15 mouse cellular contexts compared by ENCODE assay signal in the genomic region with DNA sequence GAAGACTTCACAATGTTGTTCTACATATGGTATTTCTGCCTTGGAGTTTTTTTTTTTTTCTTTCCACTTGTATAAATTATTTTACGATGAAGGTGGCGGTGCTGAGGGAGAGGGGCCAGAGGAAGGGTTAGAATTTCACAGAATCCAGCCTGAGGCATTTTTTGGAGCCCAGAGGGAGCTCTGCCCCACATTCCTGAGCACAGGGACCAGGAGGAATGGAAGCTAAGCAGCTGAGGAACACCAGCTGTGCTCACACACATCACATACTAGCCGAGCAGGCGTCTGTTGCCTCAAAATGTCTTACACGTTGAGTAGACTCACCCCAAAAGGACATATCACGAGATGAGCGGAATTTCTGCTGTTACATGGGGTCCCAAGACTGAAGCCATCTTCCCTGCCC.
DNase-seq lines count a peak whose midpoint lies in the region; ATAC-seq and TF ChIP-seq lines count a peak whose summit lies in the region.
"Had no signal": no experiment of that assay in that cellular context is flagged by ENCODE, and none has a peak within 500 bp of the region (broad histone marks: within the 10 kb centered on the region; RNA-seq: fewer than 3 reads in every experiment).

No protein-coding gene starts in this region.

- 0 out of 2 replicates have a peak, but pooled peaks cover 3% of the 10 kb centered on the region for H3K27me3 ChIP-seq in hindbrain, embryonic 13.5 days
- H3K27me3 ChIP-seq in hindbrain, embryonic 11.5 days (ENCODE audit: control insufficient read depth, insufficient read depth, low read length) = no peaks in the 10 kb centered on the region
- no peaks in the 10 kb centered on the region for H3K27me3 ChIP-seq in neural tube, embryonic 11.5 days (ENCODE audit: control insufficient read depth, insufficient read depth, low read length)
- H3K27me3 ChIP-seq in limb, embryonic 11.5 days (ENCODE audit: control insufficient read depth, insufficient read depth, low read length) = no peaks in the 10 kb centered on the region
- no peaks in the 10 kb centered on the region for H3K27me3 ChIP-seq in stomach, postnatal 0 days (ENCODE audit: control insufficient read depth, insufficient read depth, low read length)
- H3K27me3 ChIP-seq: midbrain, embryonic 12.5 days; neural tube, embryonic 12.5 days had no signal

- WGBS in hindbrain, embryonic 13.5 days = 50% methylated on average over 7 of the region's 7 CpGs
- WGBS in hindbrain, embryonic 11.5 days = 69% methylated on average over 7 of the region's 7 CpGs
- WGBS in neural tube, embryonic 11.5 days = 52% methylated on average over 7 of the region's 7 CpGs
- 34% methylated on average over 7 of the region's 7 CpGs for WGBS in limb, embryonic 11.5 days
- WGBS in stomach, postnatal 0 days = 46% methylated on average over 7 of the region's 7 CpGs

- no peak for DNase-seq in hindbrain, embryonic 11.5 days (ENCODE audit: low spot score)
- peak; percentile 46 for DNase-seq in neural tube, embryonic 11.5 days (ENCODE audit: low spot score)
- no peak for DNase-seq in neural tube, embryonic 10.5 days (ENCODE audit: extremely low spot score, low spot score)
- peak; percentile 68 for DNase-seq in limb, embryonic 11.5 days (ENCODE audit: low spot score)
- DNase-seq in stomach, postnatal 0 days (ENCODE audit: low spot score) = no peak
- DNase-seq in gastrocnemius, postnatal 36 days = no peak
- no peak for DNase-seq in spleen, adult 18-20 months
- DNase-seq: adrenal gland, adult 2 months; cerebellum, postnatal 10 days; gastrocnemius, adult 2 months; thymus, postnatal 4 days had no signal

- no peak overlapping the region for H3K4me2 ChIP-seq in hindbrain, embryonic 13.5 days
- no peak overlapping the region for H3K4me2 ChIP-seq in hindbrain, embryonic 11.5 days (replicated peaks; ENCODE audit: low read depth, low read length)
- H3K4me2 ChIP-seq in neural tube, embryonic 11.5 days (ENCODE audit: low read depth) = no peak overlapping the region
- no peak overlapping the region for H3K4me2 ChIP-seq in limb, embryonic 11.5 days (ENCODE audit: low read depth, severe bottlenecking)
- no peak overlapping the region for H3K4me2 ChIP-seq in stomach, postnatal 0 days (replicated peaks; ENCODE audit: low read depth)
- H3K4me2 ChIP-seq: heart, embryonic 11.5 days; midbrain, embryonic 12.5 days; neural tube, embryonic 12.5 days had no signal

- H3K27ac ChIP-seq in hindbrain, embryonic 13.5 days = 0 out of 2 replicates have a peak overlapping the region, but pooled peaks have one; percentile 13
- no peak overlapping the region for H3K27ac ChIP-seq in hindbrain, embryonic 11.5 days (ENCODE audit: low read depth, low read length)
- H3K27ac ChIP-seq in neural tube, embryonic 11.5 days (ENCODE audit: low read depth, low read length) = peak overlapping the region; percentile 11; the same call in 1 of the 2 replicates
- H3K27ac ChIP-seq in limb, embryonic 11.5 days (replicated peaks; ENCODE audit: low read depth, low read length) = peak overlapping the region; percentile 65; the same call in 1 of the 2 replicates
- no peak overlapping the region for H3K27ac ChIP-seq in stomach, postnatal 0 days (replicated peaks)
- H3K27ac ChIP-seq: gastrocnemius, adult 2 months; midbrain, embryonic 12.5 days; neural tube, embryonic 12.5 days had no signal

- H3K36me3 ChIP-seq in hindbrain, embryonic 13.5 days = no peaks in the 10 kb centered on the region
- no peaks in the 10 kb centered on the region for H3K36me3 ChIP-seq in hindbrain, embryonic 11.5 days (ENCODE audit: control insufficient read depth, insufficient read depth, low read length)
- H3K36me3 ChIP-seq in neural tube, embryonic 11.5 days (ENCODE audit: control insufficient read depth, insufficient read depth, low read length) = no peaks in the 10 kb centered on the region
- no peaks in the 10 kb centered on the region for H3K36me3 ChIP-seq in limb, embryonic 11.5 days (ENCODE audit: control insufficient read depth, insufficient read depth, low read length)
- no peaks in the 10 kb centered on the region for H3K36me3 ChIP-seq in stomach, postnatal 0 days (ENCODE audit: control insufficient read depth, insufficient read depth, low read length)
- H3K36me3 ChIP-seq: midbrain, embryonic 12.5 days; neural tube, embryonic 12.5 days had no signal

- no peak for ATAC-seq in hindbrain, embryonic 13.5 days (ENCODE audit: low FRiP score)
- ATAC-seq in hindbrain, embryonic 11.5 days (ENCODE audit: low FRiP score) = no peak
- no peak for ATAC-seq in neural tube, embryonic 11.5 days (ENCODE audit: insufficient read depth, low FRiP score, low TSS enrichment)
- ATAC-seq in limb, embryonic 11.5 days (ENCODE audit: insufficient number of reproducible peaks, low FRiP score, low TSS enrichment, low read depth) = peak; percentile 61; the same call in 1 of the 2 replicates
- no peak for ATAC-seq in stomach, postnatal 0 days (ENCODE audit: low FRiP score, low TSS enrichment)

- no peak overlapping the region for H3K9ac ChIP-seq in hindbrain, embryonic 13.5 days
- no peak overlapping the region for H3K9ac ChIP-seq in hindbrain, embryonic 11.5 days (ENCODE audit: low read depth, low read length)
- no peak overlapping the region for H3K9ac ChIP-seq in neural tube, embryonic 11.5 days (ENCODE audit: low read length)
- H3K9ac ChIP-seq in limb, embryonic 11.5 days (ENCODE audit: low read length) = no peak overlapping the region
- H3K9ac ChIP-seq in stomach, postnatal 0 days (ENCODE audit: low read length) = no peak overlapping the region
- H3K9ac ChIP-seq: midbrain, embryonic 12.5 days; neural tube, embryonic 12.5 days had no signal

- peak; percentile 37 for TF ChIP-seq CTCF in stomach, postnatal 0 days (IDR thresholded peaks at IDR 0.05; ENCODE audit: low read depth)

- H3K9me3 ChIP-seq in hindbrain, embryonic 13.5 days = no peaks in the 10 kb centered on the region
- no peaks in the 10 kb centered on the region for H3K9me3 ChIP-seq in hindbrain, embryonic 11.5 days (ENCODE audit: control insufficient read depth, low read length)
- no peaks in the 10 kb centered on the region for H3K9me3 ChIP-seq in neural tube, embryonic 11.5 days (ENCODE audit: control insufficient read depth, low read length)
- no peaks in the 10 kb centered on the region for H3K9me3 ChIP-seq in limb, embryonic 11.5 days (ENCODE audit: control insufficient read depth, low read length)
- no peaks in the 10 kb centered on the region for H3K9me3 ChIP-seq in stomach, postnatal 0 days (ENCODE audit: control insufficient read depth, low read length)
- H3K9me3 ChIP-seq: midbrain, embryonic 12.5 days; neural tube, embryonic 12.5 days had no signal

- H3K4me3 ChIP-seq in hindbrain, embryonic 13.5 days = no peak overlapping the region
- no peak overlapping the region for H3K4me3 ChIP-seq in hindbrain, embryonic 11.5 days (ENCODE audit: low read depth, low read length)
- H3K4me3 ChIP-seq in neural tube, embryonic 11.5 days (ENCODE audit: low read depth, low read length) = no peak overlapping the region
- H3K4me3 ChIP-seq in limb, embryonic 11.5 days (ENCODE audit: low read depth, low read length) = no peak overlapping the region
- H3K4me3 ChIP-seq in stomach, postnatal 0 days (ENCODE audit: low read depth, low read length) = no peak overlapping the region
- H3K4me3 ChIP-seq: gastrocnemius, adult 2 months; midbrain, embryonic 12.5 days; neural tube, embryonic 12.5 days had no signal

- intact Hi-C loops in gastrocnemius, postnatal 36 days (cut with DNase I) = no loop called here

- peaks cover 14% of the 10 kb centered on the region for H3K4me1 ChIP-seq in hindbrain, embryonic 13.5 days (replicated peaks)
- H3K4me1 ChIP-seq in hindbrain, embryonic 11.5 days (replicated peaks; ENCODE audit: control insufficient read depth, insufficient read depth, low read length) = no peaks in the 10 kb centered on the region
- peaks cover 8% of the 10 kb centered on the region; the same call in 1 of the 2 replicates for H3K4me1 ChIP-seq in neural tube, embryonic 11.5 days (ENCODE audit: control insufficient read depth, insufficient read depth, low read length)
- H3K4me1 ChIP-seq in limb, embryonic 11.5 days (ENCODE audit: control insufficient read depth, insufficient read depth, low read length) = peaks cover 39% of the 10 kb centered on the region
- H3K4me1 ChIP-seq in stomach, postnatal 0 days (replicated peaks; ENCODE audit: control insufficient read depth, insufficient read depth) = no peaks in the 10 kb centered on the region; the same call in 1 of the 2 replicates
- H3K4me1 ChIP-seq: midbrain, embryonic 12.5 days had no signal

- no peak for TF ChIP-seq EP300 in stomach, postnatal 0 days (optimal IDR thresholded peaks at IDR 0.05)

Comparison
In these comparisons a context has a peak if more than half of its experiments do, and no peak if none do; other contexts are left out.
1. H3K27ac ChIP-seq: peak in hindbrain, embryonic 13.5 days (single experiment), neural tube, embryonic 11.5 days (single experiment) and limb, embryonic 11.5 days (single experiment); none in hindbrain, embryonic 11.5 days (single experiment) and stomach, postnatal 0 days (single experiment).
2. DNase-seq: peak in neural tube, embryonic 11.5 days (single experiment) and limb, embryonic 11.5 days (single experiment); none in hindbrain, embryonic 11.5 days (single experiment), neural tube, embryonic 10.5 days (single experiment), stomach, postnatal 0 days (single experiment), gastrocnemius, postnatal 36 days (0 of 2) and spleen, adult 18-20 months (0 of 2).